Mouse (Mus musculus) kidney, embryonic 16.5 days (tissue): ENCODE data around the gene Akt1s1. TPM values are rescaled to one million over a fixed set of nuclear protein-coding genes. Genes with fewer than 3 reads are reported as not detected.

Source experiments
- ATAC-seq: fragments of 200-750 bp; cut with Nextera tagmentation; 2 replicates; pipeline ENCODE4 v1.8.0; 2017; ENCODE audit warnings: moderate TSS enrichment; ENCODE audit not compliant: low FRiP score, low TSS enrichment
- H3K27ac ChIP-seq: fragments of 300-500 bp; sonication (generic); 2 replicates; pipeline ENCODE4 v1.5.1; 2014; ENCODE audit warnings: low read length
- H3K27me3 ChIP-seq: fragments of 300-500 bp; sonication (generic); 2 replicates; pipeline ENCODE4 v1.6.1; 2014; ENCODE audit warnings: low read length, control low read depth, mixed read lengths; ENCODE audit not compliant: insufficient read depth
- H3K36me3 ChIP-seq: fragments of 300-500 bp; sonication (generic); 2 replicates; pipeline ENCODE4 v1.6.1; 2014; ENCODE audit warnings: low read length, control low read depth, mixed read lengths; ENCODE audit not compliant: insufficient read depth
- H3K4me1 ChIP-seq: fragments of 300-500 bp; sonication (generic); 2 replicates; pipeline ENCODE4 v1.6.1; 2014; ENCODE audit warnings: low read length, control low read depth, mixed read lengths; ENCODE audit not compliant: insufficient read depth
- H3K4me2 ChIP-seq: fragments of 300-500 bp; sonication (generic); replicated peaks from 2 replicates; pipeline ENCODE4 v1.6.1; 2014; ENCODE audit warnings: low read depth, low read length
- H3K4me3 ChIP-seq: fragments of 300-500 bp; sonication (generic); 2 replicates; pipeline ENCODE4 v1.5.1; 2014; ENCODE audit warnings: mild to moderate bottlenecking, low read length
- H3K9ac ChIP-seq: fragments of 300-500 bp; sonication (generic); replicated peaks from 2 replicates; pipeline ENCODE4 v1.6.1; 2014; ENCODE audit warnings: low read length
- H3K9me3 ChIP-seq: fragments of 300-500 bp; sonication (generic); 2 replicates; pipeline ENCODE4 v1.6.1; 2016; ENCODE audit warnings: low read length, control low read depth
- WGBS: fragments of 180-500 bp; shearing (Covaris S2); extraction: QIAGEN DNeasy Blood & Tissue Kit; methylation state at CpG from one replicate; pipeline ENCODE4 v1.1.7; 2014; 5-methylcytosine and 5-hydroxymethylcytosine counted together
- polyA plus RNA-seq: library from polyadenylated mRNA; unstranded; fragments of >200 nt; fragmentation: Nextera tagmentation; extraction: Ambion mirVana; gene quantifications from 2 replicates; pipeline ENCODE4 v1.2.1, GENCODE M21; 2015

The Akt1s1 gene
- polyA plus RNA-seq, 1 experiment from 2014 or later, result 126 TPM

DNA sequence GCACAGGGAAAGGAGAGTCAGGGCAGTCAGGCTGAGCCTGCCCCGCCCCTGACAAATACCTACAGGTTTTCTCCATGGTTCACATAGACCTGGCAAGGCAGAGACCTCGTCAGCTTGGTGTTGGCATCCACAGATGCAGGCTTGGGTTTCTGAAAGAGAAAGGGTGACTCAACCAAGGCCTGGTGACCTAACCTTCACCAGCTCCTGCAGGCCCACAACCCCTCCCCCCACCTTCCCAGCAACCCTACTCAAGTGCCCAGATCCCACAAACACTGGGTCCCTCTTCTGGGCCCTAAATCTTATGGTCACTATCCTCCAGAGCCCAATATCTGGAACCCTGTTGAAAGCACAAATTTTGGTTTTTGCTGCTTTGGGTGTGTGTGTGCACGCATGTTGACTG, 34.2 kb downstream of the Akt1s1 start:
- Histone ChIP-seq H3K9me3 (no peaks in the 10 kb centered on the region), H3K9ac (no peak overlapping the region), H3K36me3 (peaks cover 78% of the 10 kb centered on the region), H3K27ac (no peak overlapping the region), H3K4me2 (no peak overlapping the region), H3K27me3 (no peaks in the 10 kb centered on the region), H3K4me3 (no peak overlapping the region), H3K4me1 (0 out of 2 replicates have a peak, but pooled peaks cover 6% of the 10 kb centered on the region)
- 94% methylated on average over 3 of the region's 3 CpGs for WGBS
- ATAC-seq, result no peak

DNA sequence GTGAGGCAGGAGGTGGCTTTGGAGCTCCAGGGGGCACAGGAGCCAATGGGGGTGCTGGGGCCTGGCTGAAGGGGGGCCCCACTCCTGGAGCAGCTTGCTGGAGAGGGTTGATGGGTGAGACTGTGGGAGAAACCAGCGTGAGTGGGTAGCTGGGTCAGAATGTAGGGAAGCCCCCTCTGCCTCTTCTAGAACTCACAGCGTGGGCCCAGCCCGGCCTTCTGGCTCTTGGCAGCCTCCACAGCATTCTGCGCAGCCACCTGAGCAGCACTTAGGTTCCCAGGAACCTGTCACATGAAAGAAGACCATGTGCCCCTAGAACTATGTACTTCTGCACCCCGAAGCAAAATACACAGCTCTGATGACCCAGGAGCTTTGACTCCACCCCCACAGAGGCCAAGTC, 35.8 kb downstream of the Akt1s1 start:
- 97% methylated on average over 5 of the region's 5 CpGs for WGBS
- peaks cover 73% of the 10 kb centered on the region for H3K36me3 ChIP-seq
- peaks cover 16% of the 10 kb centered on the region for H3K4me1 ChIP-seq
- no peak overlapping the region for H3K4me2 ChIP-seq
- no peaks in the 10 kb centered on the region for H3K9me3 ChIP-seq
- H3K4me3 ChIP-seq, result no peak overlapping the region
- no peak for ATAC-seq
- H3K27me3 ChIP-seq, result no peaks in the 10 kb centered on the region
- H3K27ac ChIP-seq, result no peak overlapping the region
- H3K9ac ChIP-seq, result no peak overlapping the region

DNA sequence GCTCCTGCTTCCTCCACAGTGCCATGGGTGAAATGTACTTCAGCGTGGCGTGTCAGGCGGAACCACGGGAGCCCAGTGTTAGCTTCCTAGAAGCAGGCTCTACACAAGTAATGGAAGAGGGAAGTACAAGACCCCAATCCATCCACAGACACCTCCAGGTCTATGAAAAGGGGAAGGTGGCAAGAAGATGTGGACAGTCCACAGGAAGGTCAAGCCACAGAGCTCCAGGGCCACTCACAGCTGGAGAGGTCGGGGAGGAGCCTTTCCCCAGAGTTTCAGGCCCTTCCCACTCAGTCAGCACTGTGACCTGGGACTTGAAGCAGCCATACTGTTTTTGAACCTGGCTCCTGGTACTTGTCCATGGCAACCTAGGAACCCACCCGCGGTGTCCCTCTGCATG, 38.2 kb downstream of the Akt1s1 start:
- Histone ChIP-seq H3K4me1 (peaks cover 30% of the 10 kb centered on the region), H3K27ac (0 out of 2 replicates have a peak overlapping the region, but pooled peaks have one; percentile 25), H3K4me3 (no peak overlapping the region), H3K4me2 (no peak overlapping the region), H3K36me3 (peaks cover 52% of the 10 kb centered on the region), H3K27me3 (no peaks in the 10 kb centered on the region), H3K9me3 (no peaks in the 10 kb centered on the region), H3K9ac (no peak overlapping the region; the same call in 1 of the 2 replicates)
- ATAC-seq, result no peak
- WGBS, result 84% methylated on average over 7 of the region's 7 CpGs

- 83% methylated on average over 13 of the region's 13 CpGs for WGBS
- Histone ChIP-seq H3K36me3 (peaks cover 39% of the 10 kb centered on the region), H3K4me2 (no peak overlapping the region), H3K9ac (no peak overlapping the region), H3K9me3 (no peaks in the 10 kb centered on the region), H3K4me1 (peaks cover 36% of the 10 kb centered on the region), H3K27me3 (no peaks in the 10 kb centered on the region), H3K27ac (0 out of 2 replicates have a peak overlapping the region, but pooled peaks have one; percentile 24), H3K4me3 (no peak overlapping the region)
- no peak for ATAC-seq
Measured at GRCm38 (mm10) chr7:44888256-44889105, 39.7 kb downstream of the Akt1s1 start.

GRCm38 (mm10) chr7:44890180-44890579, 41.4 kb downstream of the Akt1s1 start:
- Histone ChIP-seq H3K4me2 (0 out of 2 replicates have a peak overlapping the region, but pooled peaks have one; percentile 11), H3K9me3 (no peaks in the 10 kb centered on the region), H3K4me3 (no peak overlapping the region), H3K27me3 (no peaks in the 10 kb centered on the region), H3K36me3 (peaks cover 24% of the 10 kb centered on the region), H3K9ac (no peak overlapping the region), H3K27ac (no peak overlapping the region), H3K4me1 (peaks cover 42% of the 10 kb centered on the region)
- WGBS, result 78% methylated on average over 6 of the region's 7 CpGs
- no peak for ATAC-seq

- H3K27ac ChIP-seq, result no peak overlapping the region
- peaks cover 20% of the 10 kb centered on the region for H3K36me3 ChIP-seq
- no peak for ATAC-seq
- H3K27me3 ChIP-seq, result no peaks in the 10 kb centered on the region
- H3K9me3 ChIP-seq, result no peaks in the 10 kb centered on the region
- peak overlapping the region; percentile 94; the same call in 1 of the 2 replicates for H3K9ac ChIP-seq
- H3K4me1 ChIP-seq, result peaks cover 46% of the 10 kb centered on the region
- WGBS, result 78% methylated on average over 4 of the region's 4 CpGs
- peak overlapping the region; percentile 91 for H3K4me3 ChIP-seq
- H3K4me2 ChIP-seq, result peak overlapping the region; percentile 77
Measured at GRCm38 (mm10) chr7:44890737-44891136, 41.9 kb downstream of the Akt1s1 start.

DNA sequence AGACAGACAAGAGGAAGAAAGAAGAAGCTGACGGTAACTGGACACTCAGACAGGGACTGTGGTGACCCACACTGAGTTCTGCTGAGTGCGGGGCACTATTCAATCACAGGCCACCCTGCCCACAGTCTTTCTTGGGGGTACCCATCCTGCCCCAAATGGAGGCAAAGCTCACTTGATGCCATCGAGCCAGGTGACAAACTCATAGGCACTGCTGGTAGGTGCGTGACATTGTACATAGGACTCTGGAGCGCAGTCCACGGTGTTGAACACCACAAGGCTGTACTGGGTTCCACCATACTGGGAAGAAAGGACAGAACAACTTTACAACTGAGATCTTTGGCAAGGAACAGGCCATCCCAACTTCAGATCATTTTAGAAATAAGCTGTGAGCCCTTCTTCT, 42.8 kb downstream of the Akt1s1 start:
- Histone ChIP-seq H3K4me1 (peaks cover 41% of the 10 kb centered on the region), H3K27ac (peak overlapping the region; percentile 99; the same call in 1 of the 2 replicates), H3K4me3 (peak overlapping the region; percentile 91), H3K36me3 (peaks cover 14% of the 10 kb centered on the region; the same call in 1 of the 2 replicates), H3K4me2 (peak overlapping the region; percentile 77), H3K9me3 (no peaks in the 10 kb centered on the region), H3K9ac (peak overlapping the region; percentile 94), H3K27me3 (no peaks in the 10 kb centered on the region)
- no peak for ATAC-seq
- WGBS, result 18% methylated on average over 6 of the region's 6 CpGs

GRCm38 (mm10) chr7:44892276-44892921, 43.6 kb downstream of the Akt1s1 start, which contains the start of gene Med25:
Gene Med25, minus strand, starts transcription at chr7:44892712.
- Histone ChIP-seq H3K9me3 (no peaks in the 10 kb centered on the region), H3K4me2 (peak within 1 kb of the TSS; percentile 77)
- WGBS, result under 1% methylated on average over 56 of the region's 56 CpGs

GRCm38 (mm10) chr7:44893197-44893596, 44.4 kb downstream of the Akt1s1 start:
- peak overlapping the region; percentile 77 for H3K4me2 ChIP-seq
- 33% methylated on average over 8 of the region's 8 CpGs for WGBS
- peaks cover 53% of the 10 kb centered on the region for H3K4me1 ChIP-seq
- H3K27me3 ChIP-seq, result no peaks in the 10 kb centered on the region
- H3K9me3 ChIP-seq, result no peaks in the 10 kb centered on the region
- H3K27ac ChIP-seq, result peak overlapping the region; percentile 89
- 0 out of 2 replicates have a peak overlapping the region, but pooled peaks have one; percentile 56 for H3K9ac ChIP-seq
- H3K4me3 ChIP-seq, result 0 out of 2 replicates have a peak overlapping the region, but pooled peaks have one; percentile 11
- ATAC-seq, result no peak
- H3K36me3 ChIP-seq, result peaks cover 9% of the 10 kb centered on the region; the same call in 1 of the 2 replicates

More at GRCm38 (mm10) chr7:44892276-44892921, 43.6 kb downstream of the Akt1s1 start, which contains the start of gene Med25:
- H3K4me3 ChIP-seq, result peak within 1 kb of the TSS; percentile 91
- peak within 1 kb of the TSS; percentile 99 for H3K27ac ChIP-seq
- H3K4me1 ChIP-seq, result peaks cover 49% of the 10 kb centered on the region
- H3K36me3 ChIP-seq, result peaks cover 9% of the 10 kb centered on the region; the same call in 1 of the 2 replicates
- no peaks in the 10 kb centered on the region for H3K27me3 ChIP-seq
- peak within 1 kb of the TSS; percentile 94 for H3K9ac ChIP-seq
- ATAC-seq, result peak; percentile 79
